Mouse (Mus musculus) C2C12 (cell line): ENCODE measurements at regions not wholly inside any gene's neighbourhood (a gene's known extent, or its start where the extent isn't known, plus 50 kb on each side); places are given as distances from the start of the nearest gene placed in this dataset.

Experiments used
- CTCF ChIP-seq: IDR thresholded peaks from one replicate; pipeline ENCODE4 v1.5.1; 2011; ENCODE audit not compliant: control insufficient read depth, insufficient read depth, insufficient read length
- MYOG ChIP-seq: IDR thresholded peaks from one replicate; pipeline ENCODE4 v1.6.1; 2011; ENCODE audit not compliant: control insufficient read depth, insufficient read length; ENCODE audit errors: extremely low read depth

GRCm38 (mm10) chr15:68801763-68802162 is 2301.1 kb upstream of the Lrrc6 start:
- TF ChIP-seq CTCF (no peak), MYOG (no peak)
